Mouse (Mus musculus) mouse embryonic stem cell (cell line): ENCODE results near the gene Nde1.

ENCODE experiments used
- in situ Hi-C, 2 experiments: fragments of 300-500 bp; cut with MboI; formaldehyde crosslinking; loops; 1 replicate in 1 of 2; 3 replicates in 1 of 2; pipeline ENCODE4 v1.14.3; 2019 to 2020; ENCODE audit warnings: low sequenced_read_pairs in 2 of 2, low pct_unique_long_range_greater_than_20kb in 1 of 2, mixed read lengths in 1 of 2; ENCODE audit not compliant: unreplicated experiment in 1 of 2

The Nde1 gene

GRCm38 (mm10) chr16:14162988-14163416 lies at the start of gene Nde1, which contains the start of gene Marf1:
TSS of gene Nde1 (plus strand) at chr16:14163275.
TSS of gene Marf1 (minus strand) at chr16:14163351.
- in situ Hi-C loops = loop anchor here in 1 of 2 experiments (25.0 kb wide), 1 partner anchor 476 kb away; no protein-coding TSS in a partner anchor

- in situ Hi-C loops = no loop called here
Observed at GRCm38 (mm10) chr16:14117299-14117698, 45.8 kb upstream of the Nde1 start.

GRCm38 (mm10) chr16:14120941-14121340 lies 42.1 kb upstream of the Nde1 start:
- in situ Hi-C loops = no loop called here

GRCm38 (mm10) chr16:14121563-14121962 lies 41.5 kb upstream of the Nde1 start:
- in situ Hi-C loops = no loop called here

GRCm38 (mm10) chr16:14122586-14122985 lies 40.5 kb upstream of the Nde1 start:
- in situ Hi-C loops = no loop called here

GRCm38 (mm10) chr16:14123901-14124300 lies 39.2 kb upstream of the Nde1 start:
- in situ Hi-C loops = no loop called here

GRCm38 (mm10) chr16:14124709-14125108 lies 38.4 kb upstream of the Nde1 start:
- in situ Hi-C loops = no loop called here

GRCm38 (mm10) chr16:14125253-14125652 lies 37.8 kb upstream of the Nde1 start:
- in situ Hi-C loops = no loop called here

- in situ Hi-C loops = no loop called here
Observed at GRCm38 (mm10) chr16:14128977-14129376, 34.1 kb upstream of the Nde1 start.

GRCm38 (mm10) chr16:14130796-14131195 lies 32.3 kb upstream of the Nde1 start:
- in situ Hi-C loops = no loop called here

- in situ Hi-C loops = no loop called here
Observed at GRCm38 (mm10) chr16:14131376-14131775, 31.7 kb upstream of the Nde1 start.

- in situ Hi-C loops = no loop called here
Observed at GRCm38 (mm10) chr16:14131838-14132237, 31.2 kb upstream of the Nde1 start.

- in situ Hi-C loops = no loop called here
Observed at GRCm38 (mm10) chr16:14135014-14135413, 28.1 kb upstream of the Nde1 start.

- in situ Hi-C loops = no loop called here
Observed at GRCm38 (mm10) chr16:14137976-14138561, 25.0 kb upstream of the Nde1 start.

GRCm38 (mm10) chr16:14139106-14139505 lies 24.0 kb upstream of the Nde1 start:
- in situ Hi-C loops = no loop called here

- in situ Hi-C loops = no loop called here
Observed at GRCm38 (mm10) chr16:14143298-14143697, 19.8 kb upstream of the Nde1 start.

- in situ Hi-C loops = no loop called here
Observed at GRCm38 (mm10) chr16:14147712-14148111, 15.4 kb upstream of the Nde1 start.

- in situ Hi-C loops = loop anchor here in 1 of 2 experiments (25.0 kb wide), 1 partner anchor 464 kb away; no protein-coding TSS in a partner anchor
Observed at GRCm38 (mm10) chr16:14151718-14152117, 11.4 kb upstream of the Nde1 start.

GRCm38 (mm10) chr16:14155638-14156037 lies 7.4 kb upstream of the Nde1 start:
- in situ Hi-C loops = loop anchor here in 1 of 2 experiments (25.0 kb wide), 1 partner anchor 468 kb away; no protein-coding TSS in a partner anchor

- in situ Hi-C loops = loop anchor here in 1 of 2 experiments (25.0 kb wide), 1 partner anchor 469 kb away; no protein-coding TSS in a partner anchor
Observed at GRCm38 (mm10) chr16:14156312-14156711, 6.8 kb upstream of the Nde1 start.
